Mouse (Mus musculus) embryonic facial prominence, embryonic 10.5 days (tissue): ENCODE measurements around the gene Gpx5. TPM values are rescaled to one million over a fixed set of nuclear protein-coding genes. Genes with fewer than 3 reads are reported as not detected.
"Not testable (repeated sequence)": the region's sequence is repeated elsewhere in the genome, so short reads cannot be mapped to it uniquely, and the experiment has no call there.

ENCODE experiments used
- DNase-seq: peaks from one replicate; pipeline ENCODE4 v3.0.0-alpha.2; 2017; ENCODE audit warnings: low spot score
- H3K27ac ChIP-seq: fragments of 300-500 bp; sonication (generic); replicated peaks from 2 replicates; pipeline ENCODE4 v1.5.1; 2016; ENCODE audit warnings: mild to moderate bottlenecking
- H3K27me3 ChIP-seq: fragments of 300-500 bp; sonication (generic); replicated peaks from 2 replicates; pipeline ENCODE4 v1.6.1; 2016; ENCODE audit warnings: low read depth, mild to moderate bottlenecking; ENCODE audit not compliant: poor library complexity, severe bottlenecking
- H3K36me3 ChIP-seq: fragments of 300-500 bp; sonication (generic); replicated peaks from 2 replicates; pipeline ENCODE4 v1.6.1; 2016; ENCODE audit warnings: mild to moderate bottlenecking, moderate library complexity
- H3K4me1 ChIP-seq: fragments of 300-500 bp; sonication (generic); 2 replicates; pipeline ENCODE4 v1.6.1; 2016
- H3K4me3 ChIP-seq: fragments of 300-500 bp; sonication (generic); 2 replicates; pipeline ENCODE4 v1.5.1; 2016; ENCODE audit warnings: mild to moderate bottlenecking, moderate library complexity
- H3K9me3 ChIP-seq: fragments of 300-500 bp; sonication (generic); 2 replicates; pipeline ENCODE4 v1.6.1; 2016; ENCODE audit warnings: mild to moderate bottlenecking
- WGBS: fragments of 180-500 bp; shearing (Covaris S2); methylation state at CpG from one replicate; pipeline ENCODE4 v1.1.7; 2016; 5-methylcytosine and 5-hydroxymethylcytosine counted together
- polyA plus RNA-seq: library from polyadenylated mRNA; unstranded; fragments of >200 nt; fragmentation: Nextera tagmentation; extraction: Ambion mirVana; gene quantifications from 2 replicates; pipeline ENCODE4 v1.2.1, GENCODE M21; 2016

Gene Gpx5
- polyA plus RNA-seq, 1 experiment from 2014 or later: not detected

DNA sequence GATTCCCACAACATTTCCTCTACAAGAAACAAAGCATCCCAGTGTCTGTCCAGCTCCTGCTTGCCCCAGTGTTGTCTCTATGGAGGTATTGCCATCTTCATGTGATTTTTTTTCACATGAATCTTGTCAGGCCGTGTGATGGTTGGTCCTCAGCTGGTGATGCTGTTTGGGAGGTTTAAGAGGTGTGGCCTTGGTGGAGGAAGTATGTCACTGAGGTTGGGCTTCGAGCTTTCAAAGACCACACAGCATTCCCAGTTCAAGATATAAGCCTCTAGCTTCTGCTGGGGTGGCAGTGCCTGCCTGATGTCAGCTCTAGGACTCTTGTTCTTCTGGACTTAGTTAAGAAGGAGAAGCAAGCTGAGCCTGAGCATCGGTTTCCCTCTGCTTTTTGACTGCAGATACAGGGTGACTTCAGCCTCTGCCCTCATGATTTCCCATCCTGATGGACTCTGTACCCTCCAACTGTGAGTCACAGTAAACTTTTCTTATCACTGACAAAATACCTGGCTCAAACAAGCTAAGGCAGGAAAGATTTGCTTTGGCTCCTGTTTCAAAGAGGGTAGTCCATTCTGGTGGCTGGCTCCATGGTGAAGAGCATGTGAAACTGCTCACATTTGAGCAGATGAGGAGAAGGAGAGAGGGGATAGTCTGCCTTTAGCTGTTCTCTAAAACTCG lies 29.6 kb downstream of the Gpx5 start:
- 71% methylated on average over 4 of the region's 4 CpGs for WGBS
- DNase-seq: no peak

DNA sequence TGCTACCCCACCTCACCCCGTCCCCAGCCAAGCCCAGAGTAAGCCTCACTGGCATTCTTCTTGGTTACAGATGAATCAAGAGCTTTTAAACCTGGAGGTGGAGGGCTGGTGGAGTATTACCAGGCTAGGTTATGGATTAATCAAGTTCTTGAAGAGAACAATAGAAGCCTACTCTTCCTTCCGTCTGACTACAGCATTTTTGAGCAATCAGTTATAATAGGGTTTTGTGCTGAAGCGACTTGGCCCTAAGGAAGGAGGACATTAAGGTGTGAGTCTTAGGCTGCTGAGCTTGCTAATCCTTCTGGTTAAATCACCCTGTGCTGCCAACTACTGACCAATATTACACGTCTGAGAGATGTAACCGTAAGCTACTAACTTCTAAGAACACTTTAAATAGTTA lies 32.2 kb downstream of the Gpx5 start:
- Histone ChIP-seq H3K27me3 (peaks cover 51% of the 10 kb centered on the region), H3K4me1 (peaks cover 12% of the 10 kb centered on the region), H3K27ac (peak overlapping the region; percentile 65), H3K9me3 (no peaks in the 10 kb centered on the region), H3K4me3 (peak overlapping the region; percentile 62), H3K36me3 (no peaks in the 10 kb centered on the region)
- 15% methylated on average over 5 of the region's 5 CpGs for WGBS
- no peak for DNase-seq

More for the DNA sequence above, 29.6 kb downstream of the Gpx5 start:
- peak overlapping the region; percentile 65; the same call in 1 of the 2 replicates for H3K4me3 ChIP-seq
- H3K36me3 ChIP-seq: no peaks in the 10 kb centered on the region
- H3K4me1 ChIP-seq: peaks cover 14% of the 10 kb centered on the region
- no peak overlapping the region for H3K27ac ChIP-seq
- peaks cover 32% of the 10 kb centered on the region for H3K27me3 ChIP-seq
- no peaks in the 10 kb centered on the region for H3K9me3 ChIP-seq

DNA sequence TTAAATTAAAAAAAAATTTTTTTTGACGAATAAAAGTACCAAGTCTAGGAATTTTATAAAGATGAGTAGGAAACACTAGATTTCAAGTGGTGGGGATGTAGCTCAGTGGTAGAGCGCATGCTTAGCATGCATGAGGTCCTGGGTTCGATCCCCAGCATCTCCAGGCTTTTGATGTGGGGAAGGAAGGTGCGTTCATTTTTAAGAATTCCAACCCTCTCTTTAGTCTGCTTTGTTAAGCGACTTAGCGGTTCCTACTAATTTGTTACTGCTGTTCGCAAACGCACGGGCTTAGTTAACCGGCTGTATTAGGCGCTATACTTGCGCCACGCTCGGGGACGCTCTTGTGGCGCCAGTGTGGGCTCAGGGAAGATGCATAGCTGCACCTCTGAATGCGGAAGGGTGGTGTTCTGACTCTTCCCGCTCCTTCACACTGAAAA lies 32.8 kb downstream of the Gpx5 start:
- DNase-seq: peak; percentile 85
- Histone ChIP-seq H3K4me3 (peak overlapping the region; percentile 62), H3K27ac (peak overlapping the region; percentile 65), H3K36me3 (no peaks in the 10 kb centered on the region), H3K9me3 (no peaks in the 10 kb centered on the region), H3K4me1 (peaks cover 12% of the 10 kb centered on the region), H3K27me3 (peaks cover 57% of the 10 kb centered on the region)
- under 1% methylated on average over 18 of the region's 18 CpGs for WGBS

DNA sequence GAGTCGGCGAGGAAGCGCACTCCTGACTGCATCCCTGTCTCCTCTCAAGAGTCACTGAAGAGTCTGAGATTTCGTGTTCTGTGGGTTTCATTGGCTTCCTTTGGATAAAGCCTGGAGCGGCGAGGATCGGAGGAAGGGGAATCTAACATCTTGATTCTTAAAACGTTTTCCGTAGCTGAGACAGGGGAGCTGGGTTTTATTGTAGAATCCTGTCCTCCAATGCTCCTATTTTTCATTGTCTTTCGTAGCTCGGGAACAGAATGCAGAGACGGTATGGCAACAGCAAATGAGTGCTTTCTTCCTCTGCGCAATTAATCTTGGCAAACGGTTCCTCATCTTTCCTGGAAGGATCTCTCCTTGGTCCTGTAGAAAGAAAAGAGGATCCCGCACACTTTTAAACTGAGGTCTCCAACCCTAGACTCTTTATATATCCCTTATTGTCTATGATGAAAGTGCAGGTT lies 33.3 kb downstream of the Gpx5 start:
- no peaks in the 10 kb centered on the region for H3K9me3 ChIP-seq
- H3K27me3 ChIP-seq: peaks cover 61% of the 10 kb centered on the region
- no peaks in the 10 kb centered on the region for H3K36me3 ChIP-seq
- H3K4me3 ChIP-seq: peak overlapping the region; percentile 62
- H3K4me1 ChIP-seq: peaks cover 12% of the 10 kb centered on the region
- DNase-seq: peak; percentile 38
- H3K27ac ChIP-seq: no peak overlapping the region
- under 1% methylated on average over 15 of the region's 15 CpGs for WGBS

DNA sequence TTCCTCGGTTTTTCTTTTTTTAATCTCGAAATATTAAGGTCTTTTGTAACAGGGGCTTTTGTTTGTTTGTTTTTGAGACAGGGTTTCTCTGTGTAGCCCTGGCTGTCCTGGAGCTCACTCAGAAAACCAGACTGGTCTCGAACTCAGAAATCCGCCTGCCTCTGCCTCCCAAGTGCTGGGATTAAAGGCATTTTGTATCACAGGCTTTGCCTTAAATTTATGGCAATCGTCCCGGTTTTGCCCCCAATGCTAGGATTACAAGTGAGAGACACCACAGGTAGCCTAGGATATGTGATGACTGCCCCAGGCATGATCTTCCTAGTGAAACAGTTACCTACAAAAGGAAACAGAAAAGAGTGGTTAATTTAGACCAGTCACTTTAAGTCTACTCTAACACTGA lies 34.0 kb downstream of the Gpx5 start:
- WGBS: 16% methylated on average over 6 of the region's 6 CpGs
- Histone ChIP-seq H3K36me3 (no peaks in the 10 kb centered on the region), H3K4me3 (peak overlapping the region; percentile 62), H3K27ac (no peak overlapping the region), H3K27me3 (peaks cover 61% of the 10 kb centered on the region), H3K4me1 (peaks cover 8% of the 10 kb centered on the region), H3K9me3 (no peaks in the 10 kb centered on the region)
- no peak for DNase-seq

GRCm38 (mm10) chr13:21253986-21254385 lies 38.5 kb downstream of the Gpx5 start:
- Histone ChIP-seq H3K27me3 (peaks cover 33% of the 10 kb centered on the region), H3K27ac (peak overlapping the region; percentile 80), H3K4me3 (peak overlapping the region; percentile 67), H3K36me3 (no peaks in the 10 kb centered on the region), H3K4me1 (peaks cover 12% of the 10 kb centered on the region), H3K9me3 (no peaks in the 10 kb centered on the region)
- WGBS: 3% methylated on average over 16 of the region's 16 CpGs
- peak; percentile 79 for DNase-seq

GRCm38 (mm10) chr13:21253569-21253968 lies 39.0 kb downstream of the Gpx5 start:
- H3K9me3 ChIP-seq: no peaks in the 10 kb centered on the region
- H3K4me1 ChIP-seq: peaks cover 8% of the 10 kb centered on the region
- 2% methylated on average over 12 of the region's 12 CpGs for WGBS
- peak overlapping the region; percentile 67 for H3K4me3 ChIP-seq
- no peaks in the 10 kb centered on the region for H3K36me3 ChIP-seq
- peak overlapping the region; percentile 80 for H3K27ac ChIP-seq
- H3K27me3 ChIP-seq: peaks cover 33% of the 10 kb centered on the region
- peak; percentile 56 for DNase-seq

GRCm38 (mm10) chr13:21253040-21253439 lies 39.5 kb downstream of the Gpx5 start:
- no peak for DNase-seq
- Histone ChIP-seq H3K4me1 (peaks cover 7% of the 10 kb centered on the region; the same call in 1 of the 2 replicates), H3K27me3 (peaks cover 31% of the 10 kb centered on the region), H3K27ac (peak overlapping the region; percentile 80; the same call in 1 of the 2 replicates), H3K9me3 (no peaks in the 10 kb centered on the region), H3K4me3 (peak overlapping the region; percentile 67), H3K36me3 (no peaks in the 10 kb centered on the region)
- 14% methylated on average over 5 of the region's 5 CpGs for WGBS

GRCm38 (mm10) chr13:21250074-21250681 lies 42.4 kb downstream of the Gpx5 start:
- no peak overlapping the region for H3K27ac ChIP-seq
- peak; percentile 44 for DNase-seq
- H3K36me3 ChIP-seq: no peaks in the 10 kb centered on the region
- no peak overlapping the region for H3K4me3 ChIP-seq
- peaks cover 7% of the 10 kb centered on the region; the same call in 1 of the 2 replicates for H3K4me1 ChIP-seq
- H3K9me3 ChIP-seq: no peaks in the 10 kb centered on the region
- WGBS: 25% methylated on average over 9 of the region's 9 CpGs
- H3K27me3 ChIP-seq: peaks cover 10% of the 10 kb centered on the region

- no peaks in the 10 kb centered on the region for H3K9me3 ChIP-seq
- H3K4me3 ChIP-seq: peak overlapping the region; percentile 25; the same call in 1 of the 2 replicates
- no peak overlapping the region for H3K27ac ChIP-seq
- no peaks in the 10 kb centered on the region for H3K36me3 ChIP-seq
- WGBS: 9% methylated on average over 4 of the region's 4 CpGs
- DNase-seq: peak; percentile 35
- H3K4me1 ChIP-seq: peaks cover 7% of the 10 kb centered on the region; the same call in 1 of the 2 replicates
- peaks cover 13% of the 10 kb centered on the region for H3K27me3 ChIP-seq
Measured at GRCm38 (mm10) chr13:21249022-21249421, 43.5 kb downstream of the Gpx5 start.

DNA sequence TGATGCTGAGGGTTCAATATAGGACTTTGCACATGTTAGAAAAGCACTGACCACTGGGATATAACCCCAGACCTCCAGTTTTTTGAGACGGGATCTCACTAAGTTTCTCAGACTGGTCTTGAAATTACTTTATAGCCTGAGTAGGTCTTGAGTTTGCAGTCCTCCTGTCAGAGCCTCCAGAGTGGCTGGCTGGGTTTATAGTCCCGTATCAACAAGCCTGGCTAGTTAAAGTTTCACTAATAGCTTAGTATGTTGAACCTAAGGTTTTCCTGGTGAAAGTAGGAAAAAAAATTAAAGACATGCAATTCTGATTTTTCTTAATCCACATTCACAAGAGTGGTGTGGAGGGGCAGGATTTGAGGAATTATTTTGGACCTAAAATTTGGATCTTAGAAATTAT lies 46.3 kb downstream of the Gpx5 start:
- no peak overlapping the region for H3K27ac ChIP-seq
- H3K27me3 ChIP-seq: peaks cover 29% of the 10 kb centered on the region
- H3K36me3 ChIP-seq: no peaks in the 10 kb centered on the region
- no peak for DNase-seq
- 84% methylated on average over 2 of the region's 2 CpGs for WGBS
- no peak overlapping the region for H3K4me3 ChIP-seq
- peaks cover 15% of the 10 kb centered on the region for H3K4me1 ChIP-seq
- no peaks in the 10 kb centered on the region for H3K9me3 ChIP-seq

GRCm38 (mm10) chr13:21244967-21245366 lies 47.6 kb downstream of the Gpx5 start:
- not testable (repeated sequence) for H3K4me3 ChIP-seq, H3K36me3 ChIP-seq, DNase-seq, H3K9me3 ChIP-seq, H3K27ac ChIP-seq
- H3K27me3 ChIP-seq: peaks cover 29% of the 10 kb centered on the region
- peaks cover 15% of the 10 kb centered on the region for H3K4me1 ChIP-seq
- whole genome bisulfite sequencing: 36% methylated on average over 1 of the region's 1 CpGs

GRCm38 (mm10) chr13:21244089-21244488 lies 48.4 kb downstream of the Gpx5 start:
- Histone ChIP-seq H3K9me3 (no peaks in the 10 kb centered on the region), H3K27me3 (peaks cover 29% of the 10 kb centered on the region), H3K4me3 (no peak overlapping the region), H3K4me1 (peaks cover 12% of the 10 kb centered on the region), H3K27ac (no peak overlapping the region), H3K36me3 (no peaks in the 10 kb centered on the region)
- DNase-seq: no peak
- WGBS: 86% methylated on average over 5 of the region's 5 CpGs
